Mouse (Mus musculus): ENCODE data around the gene 2610528J11Rik. TPM values are rescaled to one million over a fixed set of nuclear protein-coding genes. Genes with fewer than 3 reads are reported as not detected.

2610528J11Rik gene
- polyA plus RNA-seq (2017; shearing (Covaris generic)): not detected

GRCm38 (mm10) chr4:118526408-118527334 is at the start of gene 2610528J11Rik:
Gene 2610528J11Rik (plus strand): TSS chr4:118526999.

GRCm38 (mm10) chr4:118489717-118490132 is 37.1 kb upstream of the 2610528J11Rik start, which contains the start of gene Tie1:
Gene Tie1 (minus strand): TSS chr4:118490061.

GRCm38 (mm10) chr4:118543592-118544260 is 16.9 kb downstream of the 2610528J11Rik start, which contains the start of gene Tmem125:
Gene Tmem125 (minus strand): TSS chr4:118544044.

Other genes with a start within 250 kb of the 2610528J11Rik start
- 0.34 TPM for gene Ptprf, start 235.6 kb upstream of the 2610528J11Rik start, polyA plus RNA-seq (2017; shearing (Covaris generic))
- gene Szt2, start 117.7 kb upstream of the 2610528J11Rik start, polyA plus RNA-seq (2017; shearing (Covaris generic)): 11.1 TPM
- 37.7 TPM for gene Med8, start 117.7 kb upstream of the 2610528J11Rik start, polyA plus RNA-seq (2017; shearing (Covaris generic))
- 73.2 TPM for gene Elovl1, start 98.9 kb upstream of the 2610528J11Rik start, polyA plus RNA-seq (2017; shearing (Covaris generic))
- gene Cdc20, start 89.6 kb upstream of the 2610528J11Rik start, polyA plus RNA-seq (2017; shearing (Covaris generic)): 5.0 TPM
- 0.12 TPM for gene Mpl, start 69.5 kb upstream of the 2610528J11Rik start, polyA plus RNA-seq (2017; shearing (Covaris generic))
- gene Tie1, start 36.9 kb upstream of the 2610528J11Rik start, polyA plus RNA-seq (2017; shearing (Covaris generic)): not detected
- not detected for gene Tmem125, start 17.0 kb downstream of the 2610528J11Rik start, polyA plus RNA-seq (2017; shearing (Covaris generic))
- not detected for gene Cfap57, start 93.8 kb downstream of the 2610528J11Rik start, polyA plus RNA-seq (2017; shearing (Covaris generic))
- 113 TPM for gene Ebna1bp2, start 93.8 kb downstream of the 2610528J11Rik start, polyA plus RNA-seq (2017; shearing (Covaris generic))
- not detected for gene Olfr62, start 132.0 kb downstream of the 2610528J11Rik start, polyA plus RNA-seq (2017; shearing (Covaris generic))
- not detected for gene Olfr1342, start 165.8 kb downstream of the 2610528J11Rik start, polyA plus RNA-seq (2017; shearing (Covaris generic))
- 0.10 TPM for gene Olfr1341, start 176.5 kb downstream of the 2610528J11Rik start, polyA plus RNA-seq (2017; shearing (Covaris generic))
- not detected for gene Olfr1340, start 193.1 kb downstream of the 2610528J11Rik start, polyA plus RNA-seq (2017; shearing (Covaris generic))
- gene Olfr1339, start 205.2 kb downstream of the 2610528J11Rik start, polyA plus RNA-seq (2017; shearing (Covaris generic)): not detected
- not detected for gene Olfr1338, start 231.7 kb downstream of the 2610528J11Rik start, polyA plus RNA-seq (2017; shearing (Covaris generic))